Mouse (Mus musculus): ENCODE results near the gene Gm47791.

DNA sequence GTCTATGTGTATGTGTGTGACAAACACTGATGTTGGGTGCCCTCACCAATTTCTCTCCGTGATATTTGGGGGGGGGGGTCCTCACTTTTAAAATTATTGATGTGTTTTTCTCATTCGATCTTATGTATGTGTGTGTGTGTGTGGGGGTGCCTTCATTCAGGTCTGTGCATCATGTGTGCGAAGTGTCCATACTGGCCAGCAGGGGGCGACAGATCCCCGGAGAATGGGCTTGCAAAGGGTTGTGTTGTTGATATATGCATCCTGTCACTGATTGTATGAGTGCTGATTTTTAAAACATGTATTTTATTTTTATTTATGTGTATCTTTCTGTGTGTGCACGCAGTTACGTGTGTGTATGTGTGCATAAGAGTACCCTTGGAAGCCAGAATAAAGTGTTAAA is 32.6 kb upstream of the Gm47791 start:
- peak; percentile 72 for TF ChIP-seq CTCF (IDR thresholded peaks at IDR 0.05; ENCODE audit: low read depth, low read length)
- TF ChIP-seq POLR2AphosphoS5 (IDR thresholded peaks at IDR 0.05; ENCODE audit: insufficient replicate concordance, low read depth, low read length), result no peak
- TF ChIP-seq TAL1 (conservative IDR thresholded peaks at IDR 0.05; ENCODE audit: low read depth, low read length), result no peak

Measured in G1E (cell line).